ENCODE assay signal across 11 mouse cellular contexts in genomic region chr1:135725936-135726335, GRCm38 (mm10). TPM values are rescaled to one million over a fixed set of nuclear protein-coding genes. Genes with fewer than 3 reads are reported as not detected.
DNase-seq lines count a peak whose midpoint lies in the region; ATAC-seq and TF ChIP-seq lines count a peak whose summit lies in the region.
"Had no signal": no experiment of that assay in that cellular context is flagged by ENCODE, and none has a peak within 500 bp of the region (broad histone marks: within the 10 kb centered on the region; RNA-seq: fewer than 3 reads in every experiment).

No protein-coding gene starts in this region.

- peaks cover 5% of the 10 kb centered on the region; the same call in 1 of the 2 replicates for H3K27me3 ChIP-seq in midbrain, embryonic 13.5 days
- no peaks in the 10 kb centered on the region for H3K27me3 ChIP-seq in forebrain, embryonic 14.5 days (replicated peaks; ENCODE audit: control insufficient read depth, insufficient read depth, low read length)

- TF ChIP-seq POLR2A in lung, adult 2 months (IDR thresholded peaks at IDR 0.05; ENCODE audit: borderline replicate concordance, extremely low read depth, low read depth, low read length): no peak

- H3K4me1 ChIP-seq in lung, adult 2 months (ENCODE audit: control insufficient read depth, insufficient read depth, low read length): peaks cover 7% of the 10 kb centered on the region
- H3K4me1 ChIP-seq in midbrain, embryonic 13.5 days (replicated peaks): peaks cover 23% of the 10 kb centered on the region
- peaks cover 11% of the 10 kb centered on the region for H3K4me1 ChIP-seq in forebrain, embryonic 14.5 days (ENCODE audit: control insufficient read depth, insufficient read depth, low read length)

- peak; percentile 51 to 73 for DNase-seq in lung, adult 18-20 months
- no peak for DNase-seq in lung, adult 2 months
- peak; percentile 76 for DNase-seq in kidney, postnatal 10 days
- no peak for DNase-seq in forebrain, embryonic 14.5 days (ENCODE audit: low spot score)
- no peak for DNase-seq in yolk sac, embryonic 10.5 days (ENCODE audit: low spot score)
- DNase-seq: cerebellum, adult 9-10 months had no signal

- no peak overlapping the region for H3K4me2 ChIP-seq in midbrain, embryonic 13.5 days (replicated peaks)
- no peak overlapping the region for H3K4me2 ChIP-seq in forebrain, embryonic 14.5 days (ENCODE audit: low read length)

- 17% methylated on average over 7 of the region's 7 CpGs for WGBS in lung, adult 2 months
- WGBS in midbrain, embryonic 13.5 days: 91% methylated on average over 7 of the region's 7 CpGs
- 73% methylated on average over 7 of the region's 7 CpGs for WGBS in forebrain, embryonic 14.5 days

- no peak overlapping the region for H3K4me3 ChIP-seq in lung, adult 2 months (replicated peaks; ENCODE audit: extremely low read depth, low read depth, low read length)
- H3K4me3 ChIP-seq in midbrain, embryonic 13.5 days (replicated peaks): no peak overlapping the region
- no peak overlapping the region for H3K4me3 ChIP-seq in forebrain, embryonic 14.5 days (ENCODE audit: low read depth, low read length)
- H3K4me3 ChIP-seq: layer of hippocampus, adult 2 months had no signal

- H3K9ac ChIP-seq in midbrain, embryonic 13.5 days (replicated peaks): no peak overlapping the region
- H3K9ac ChIP-seq in forebrain, embryonic 14.5 days (ENCODE audit: low read length): no peak overlapping the region
- H3K9ac ChIP-seq: liver, embryonic 14.5 days had no signal

- no peak for TF ChIP-seq CTCF in lung, adult 2 months (IDR thresholded peaks at IDR 0.05; ENCODE audit: insufficient read depth, low read length)

- no peaks in the 10 kb centered on the region for H3K36me3 ChIP-seq in midbrain, embryonic 13.5 days
- H3K36me3 ChIP-seq in forebrain, embryonic 14.5 days (ENCODE audit: control insufficient read depth, insufficient read depth, low read length): no peaks in the 10 kb centered on the region

- peak; percentile 48 for ATAC-seq in common myeloid progenitor, adult 5-6 weeks (replicated peaks; ENCODE audit: low read depth, poor library complexity, severe bottlenecking)
- ATAC-seq in neutrophil, adult 5-6 weeks (ENCODE audit: extremely low read depth, insufficient number of reproducible peaks, low FRiP score, poor library complexity, severe bottlenecking): peak; percentile 60
- ATAC-seq in midbrain, embryonic 13.5 days: no peak
- no peak for ATAC-seq in forebrain, embryonic 14.5 days

- no peak overlapping the region for H3K27ac ChIP-seq in midbrain, embryonic 13.5 days
- no peak overlapping the region for H3K27ac ChIP-seq in forebrain, embryonic 14.5 days (ENCODE audit: low read depth, low read length)
- H3K27ac ChIP-seq: layer of hippocampus, adult 2 months; liver, embryonic 14.5 days had no signal

- H3K9me3 ChIP-seq in midbrain, embryonic 13.5 days: no peaks in the 10 kb centered on the region
- no peaks in the 10 kb centered on the region for H3K9me3 ChIP-seq in forebrain, embryonic 14.5 days (replicated peaks; ENCODE audit: control insufficient read depth, low read length)

RNA-seq across cellular contexts. Expression of gene Csrp1, which starts 6.1 kb away (rescaled TPM):
- polyA plus RNA-seq in lung, adult 2 months (2012; rRNA removed): 556 and 717 TPM in 2 replicates
- total RNA-seq in common myeloid progenitor, adult 5-6 weeks (2017): 161 and 170 TPM in 2 replicates
- 27.5 and 32.7 TPM in 2 replicates for total RNA-seq in neutrophil, adult 5-6 weeks (2017)
- polyA plus RNA-seq in midbrain, embryonic 13.5 days (2015; fragmentation: Nextera tagmentation; extraction: Ambion mirVana): 13.9 and 16.0 TPM in 2 replicates
- 22.3 and 24.9 TPM in 2 replicates for polyA plus RNA-seq in forebrain, embryonic 14.5 days (2014; fragmentation: Nextera tagmentation; extraction: Ambion mirVana)

RNA-seq across cellular contexts. Expression of gene Phlda3, which starts 40.0 kb away (rescaled TPM):
- 98.6 and 156 TPM in 2 replicates for polyA plus RNA-seq in lung, adult 2 months (2012; rRNA removed)
- 1.6 and 2.2 TPM in 2 replicates for total RNA-seq in common myeloid progenitor, adult 5-6 weeks (2017)
- 0.47 TPM in 1 of 2 replicates, not detected in the other for total RNA-seq in neutrophil, adult 5-6 weeks (2017)
- 12.5 and 14.8 TPM in 2 replicates for polyA plus RNA-seq in midbrain, embryonic 13.5 days (2015; fragmentation: Nextera tagmentation; extraction: Ambion mirVana)
- 16.4 and 17.4 TPM in 2 replicates for polyA plus RNA-seq in forebrain, embryonic 14.5 days (2014; fragmentation: Nextera tagmentation; extraction: Ambion mirVana)

RNA-seq across cellular contexts. Expression of gene Tnni1, which starts 53.3 kb away (rescaled TPM):
- polyA plus RNA-seq in lung, adult 2 months (2012; rRNA removed): 0.26 and 1.5 TPM in 2 replicates
- total RNA-seq in common myeloid progenitor, adult 5-6 weeks (2017): not detected in 2 replicates
- not detected in 2 replicates for total RNA-seq in neutrophil, adult 5-6 weeks (2017)
- polyA plus RNA-seq in midbrain, embryonic 13.5 days (2015; fragmentation: Nextera tagmentation; extraction: Ambion mirVana): 0.20 and 0.34 TPM in 2 replicates
- polyA plus RNA-seq in forebrain, embryonic 14.5 days (2014; fragmentation: Nextera tagmentation; extraction: Ambion mirVana): 0.39 TPM in 1 of 2 replicates, not detected in the other

Comparison
In these comparisons a context has a peak if more than half of its experiments do, and no peak if none do; other contexts are left out.
1. DNase-seq: peak in lung, adult 18-20 months (2 of 2) and kidney, postnatal 10 days (single experiment); none in lung, adult 2 months (single experiment), forebrain, embryonic 14.5 days (single experiment) and yolk sac, embryonic 10.5 days (single experiment).
2. ATAC-seq: peak in common myeloid progenitor, adult 5-6 weeks (single experiment) and neutrophil, adult 5-6 weeks (single experiment); none in midbrain, embryonic 13.5 days (single experiment) and forebrain, embryonic 14.5 days (single experiment).
3. RNA of gene Csrp1, which starts 6.1 kb away (polyA plus RNA-seq): 556 to 717 TPM in lung, adult 2 months; 22.3 to 24.9 TPM in forebrain, embryonic 14.5 days and 13.9 to 16.0 TPM in midbrain, embryonic 13.5 days; every median in the first group is over 10 times any median in the second.